Mouse (Mus musculus): Measurements from ENCODE around the gene Stx1a. TPM values are rescaled to one million over a fixed set of nuclear protein-coding genes. Genes with fewer than 3 reads are reported as not detected.

The Stx1a gene
- total RNA-seq (2021), result 100 to 1,000 TPM; 367 to 390 TPM

DNA sequence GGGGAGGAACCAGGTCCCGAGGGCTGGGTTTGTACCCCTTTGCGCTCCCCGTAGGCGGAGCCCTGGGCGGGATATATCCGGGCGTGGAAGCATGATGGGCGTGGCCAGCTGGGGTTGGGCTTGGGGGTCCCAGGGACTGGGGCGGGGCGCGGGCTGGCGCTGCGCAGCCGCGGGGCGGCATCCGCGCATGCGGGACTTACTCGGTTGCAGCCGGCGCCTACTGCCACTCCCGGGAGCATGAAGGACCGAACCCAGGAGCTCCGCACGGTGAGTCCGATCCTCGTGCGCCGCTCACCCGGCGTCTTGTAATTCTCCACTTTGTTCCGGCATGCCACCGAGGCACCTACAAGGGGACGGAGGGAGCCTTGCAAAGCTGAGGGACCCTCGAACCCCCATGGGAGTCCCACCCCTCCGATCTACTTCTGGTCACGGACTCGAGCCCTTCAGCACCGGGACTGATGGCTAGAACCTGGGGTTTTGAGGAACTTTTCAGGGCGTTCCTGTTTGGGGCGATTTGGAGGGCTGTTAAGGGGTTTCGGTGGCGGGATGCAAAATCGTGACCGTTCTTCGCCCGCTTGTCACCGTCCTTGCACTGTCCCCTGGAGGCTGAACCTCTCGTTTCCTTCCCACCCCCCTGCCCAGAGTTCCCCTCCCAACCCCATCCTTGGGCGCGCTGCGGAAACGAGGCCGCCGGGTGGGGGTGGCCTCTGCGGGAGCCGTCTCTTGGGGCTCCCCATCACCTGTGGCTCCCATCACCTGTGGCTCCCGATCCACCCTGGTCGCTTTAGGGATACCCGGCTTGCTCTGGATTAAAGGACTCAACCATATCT lies at the start of gene Stx1a:
Gene Stx1a, plus strand, starts transcription at position 139 of the 830 bp plus-strand sequence.
- peak; percentile 86 to 96 for DNase-seq (ENCODE audit: extremely low spot score in 1 of 2, low spot score in 2 of 2)
- intact Hi-C loops (cut with DNase I), result loop anchor here (5.0 kb wide), 1 partner anchor 39 kb away; the partner anchor contains the start of genes Bud23 and Dnajc30

GRCm38 (mm10) chr5:134973526-134973925 lies 49.8 kb upstream of the Stx1a start:
- no peak for DNase-seq (ENCODE audit: extremely low spot score in 1 of 2, low spot score in 2 of 2)
- intact Hi-C loops (cut with DNase I), result no loop called here

DNA sequence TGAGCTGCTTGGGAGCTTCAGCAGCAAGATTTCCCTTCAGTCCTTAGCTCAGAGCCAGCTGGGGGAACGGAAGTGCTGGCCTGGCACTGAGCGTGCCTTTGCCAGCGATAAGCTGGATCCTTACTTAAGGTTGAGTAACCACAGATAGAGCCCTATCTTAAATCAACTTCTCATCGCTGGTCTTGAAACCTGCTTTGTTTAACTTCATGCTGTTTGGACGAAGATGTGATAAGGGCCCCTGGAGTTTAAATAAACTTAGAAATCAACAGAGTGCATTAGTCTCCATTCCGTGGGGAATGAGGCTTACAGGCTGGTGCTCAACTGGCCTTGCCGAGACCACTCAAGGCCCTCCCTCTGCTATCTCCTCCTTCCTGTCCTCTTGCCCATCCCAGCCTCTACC lies 49.0 kb upstream of the Stx1a start:
- intact Hi-C loops (cut with DNase I), result no loop called here
- no peak for DNase-seq (ENCODE audit: extremely low spot score in 1 of 2, low spot score in 2 of 2)

GRCm38 (mm10) chr5:134974921-134975320 lies 48.4 kb upstream of the Stx1a start:
- no peak for DNase-seq (ENCODE audit: extremely low spot score in 1 of 2, low spot score in 2 of 2)
- intact Hi-C loops (cut with DNase I), result no loop called here

DNA sequence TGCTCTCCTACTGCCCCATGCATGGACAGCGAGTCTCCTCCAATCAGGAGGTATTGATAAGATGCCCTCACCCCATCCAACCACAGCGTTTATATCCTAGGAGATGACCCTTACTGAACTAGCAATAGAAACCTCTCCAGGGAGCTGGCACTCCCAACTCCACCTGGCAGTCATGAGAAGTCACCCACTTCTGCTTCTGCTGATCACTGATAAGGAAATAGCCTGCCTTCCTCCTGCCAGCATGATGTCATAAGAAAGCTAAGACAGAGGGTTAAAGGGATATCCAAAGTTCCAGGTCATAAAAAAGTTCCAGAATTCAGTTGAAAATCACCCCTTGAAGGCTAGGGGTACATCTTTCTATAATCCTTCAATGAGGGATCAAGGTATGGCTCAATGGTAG lies 47.1 kb upstream of the Stx1a start:
- intact Hi-C loops (cut with DNase I), result no loop called here
- no peak for DNase-seq (ENCODE audit: extremely low spot score in 1 of 2, low spot score in 2 of 2)

GRCm38 (mm10) chr5:134976577-134977250 lies 46.6 kb upstream of the Stx1a start:
- no peak for DNase-seq (ENCODE audit: extremely low spot score in 1 of 2, low spot score in 2 of 2)
- intact Hi-C loops (cut with DNase I), result no loop called here

DNA sequence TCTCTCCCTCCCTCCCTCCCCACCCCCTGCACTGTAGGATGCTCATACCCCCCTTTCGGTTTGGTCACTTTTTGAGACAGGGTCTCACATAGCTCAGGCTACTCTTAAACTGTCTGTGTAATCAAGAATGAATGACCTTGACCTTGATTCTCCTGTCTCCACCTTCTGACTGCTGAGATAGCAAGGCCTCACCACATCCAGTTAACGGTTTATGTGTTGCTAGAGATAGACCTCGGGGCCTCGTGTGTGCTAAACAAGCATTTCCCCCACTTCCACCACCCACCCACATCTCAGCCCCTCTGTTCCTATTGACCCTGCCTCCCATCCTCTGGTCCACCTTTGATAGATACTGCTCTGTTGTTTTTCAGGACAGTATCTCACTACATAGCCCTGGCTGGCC lies 45.4 kb upstream of the Stx1a start:
- DNase-seq (ENCODE audit: extremely low spot score in 1 of 2, low spot score in 2 of 2), result no peak
- intact Hi-C loops (cut with DNase I), result no loop called here

DNA sequence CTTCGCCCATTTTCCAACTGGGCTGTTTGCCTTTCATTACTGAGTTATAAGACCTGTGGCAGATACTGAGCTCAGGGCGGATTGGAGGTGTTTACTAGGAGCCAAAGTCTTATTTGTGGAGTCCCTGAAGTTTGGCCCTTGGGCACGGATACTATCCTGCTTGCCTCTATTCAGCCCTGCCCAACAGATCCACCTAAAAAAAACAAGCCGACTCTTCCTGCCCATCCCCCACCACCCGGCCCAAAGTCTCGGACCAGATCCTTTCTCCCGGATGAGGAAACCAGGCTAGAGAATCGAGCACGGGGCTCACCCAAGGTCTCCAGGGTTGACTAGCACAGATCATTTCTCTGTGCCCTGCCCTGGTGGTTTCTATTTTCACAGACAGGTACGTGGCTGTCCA lies 42.1 kb upstream of the Stx1a start:
- intact Hi-C loops (cut with DNase I), result no loop called here
- no peak for DNase-seq (ENCODE audit: extremely low spot score in 1 of 2, low spot score in 2 of 2)

GRCm38 (mm10) chr5:134983111-134983510 lies 40.2 kb upstream of the Stx1a start:
- intact Hi-C loops (cut with DNase I), result no loop called here
- no peak for DNase-seq (ENCODE audit: extremely low spot score in 1 of 2, low spot score in 2 of 2)

GRCm38 (mm10) chr5:134983771-134984170 lies 39.5 kb upstream of the Stx1a start:
- no peak for DNase-seq (ENCODE audit: extremely low spot score in 1 of 2, low spot score in 2 of 2)
- intact Hi-C loops (cut with DNase I), result no loop called here

GRCm38 (mm10) chr5:134985633-134986297 lies 37.5 kb upstream of the Stx1a start, which contains the start of gene Cldn3:
TSS of gene Cldn3 (plus strand) at chr5:134986214.
- intact Hi-C loops (cut with DNase I), result no loop called here
- DNase-seq (ENCODE audit: extremely low spot score in 1 of 2, low spot score in 2 of 2), result peak in 1 of 2 experiments; percentile 39

DNA sequence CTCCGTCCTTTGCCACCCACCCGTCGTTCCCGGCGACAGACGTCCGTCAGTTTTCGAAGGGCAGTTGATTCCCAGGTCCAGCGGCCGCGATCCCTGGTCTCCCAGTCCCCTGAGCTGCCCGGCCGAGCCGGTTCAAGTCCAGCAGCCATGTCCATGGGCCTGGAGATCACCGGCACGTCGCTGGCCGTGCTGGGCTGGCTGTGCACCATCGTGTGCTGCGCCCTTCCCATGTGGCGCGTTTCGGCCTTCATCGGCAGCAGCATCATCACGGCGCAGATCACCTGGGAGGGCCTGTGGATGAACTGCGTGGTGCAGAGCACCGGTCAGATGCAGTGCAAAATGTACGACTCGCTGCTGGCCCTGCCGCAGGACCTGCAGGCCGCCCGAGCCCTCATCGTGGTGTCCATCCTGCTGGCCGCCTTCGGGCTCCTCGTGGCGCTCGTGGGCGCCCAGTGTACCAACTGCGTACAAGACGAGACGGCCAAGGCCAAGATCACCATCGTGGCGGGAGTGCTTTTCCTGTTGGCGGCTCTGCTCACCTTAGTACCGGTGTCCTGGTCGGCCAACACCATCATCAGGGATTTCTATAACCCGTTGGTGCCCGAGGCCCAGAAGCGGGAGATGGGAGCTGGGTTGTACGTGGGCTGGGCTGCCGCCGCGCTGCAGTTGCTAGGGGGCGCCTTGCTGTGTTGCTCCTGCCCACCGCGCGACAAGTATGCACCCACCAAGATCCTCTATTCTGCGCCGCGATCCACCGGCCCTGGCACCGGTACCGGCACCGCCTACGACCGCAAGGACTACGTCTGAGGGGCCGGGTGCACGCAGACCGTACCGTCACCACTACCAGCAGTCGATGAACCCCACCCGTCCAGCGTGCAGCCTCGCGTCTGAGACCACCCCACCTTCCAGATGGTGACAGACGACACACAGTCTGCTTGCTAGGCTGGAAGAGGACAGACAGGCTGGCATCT lies 36.7 kb upstream of the Stx1a start:
- DNase-seq (ENCODE audit: extremely low spot score in 1 of 2, low spot score in 2 of 2), result peak in 1 of 2 experiments; percentile 49

GRCm38 (mm10) chr5:134989166-134989565 lies 34.1 kb upstream of the Stx1a start:
- DNase-seq (ENCODE audit: extremely low spot score in 1 of 2, low spot score in 2 of 2), result no peak
- intact Hi-C loops (cut with DNase I), result no loop called here

More for the DNA sequence above, 36.7 kb upstream of the Stx1a start:
- intact Hi-C loops (cut with DNase I), result no loop called here

- intact Hi-C loops (cut with DNase I), result no loop called here
- no peak for DNase-seq (ENCODE audit: extremely low spot score in 1 of 2, low spot score in 2 of 2)
These were observed 33.5 kb upstream of the Stx1a start for GRCm38 (mm10) chr5:134989741-134990140.

- intact Hi-C loops (cut with DNase I), result no loop called here
- no peak for DNase-seq (ENCODE audit: extremely low spot score in 1 of 2, low spot score in 2 of 2)
These were observed 30.7 kb upstream of the Stx1a start for GRCm38 (mm10) chr5:134992566-134992965.

DNA sequence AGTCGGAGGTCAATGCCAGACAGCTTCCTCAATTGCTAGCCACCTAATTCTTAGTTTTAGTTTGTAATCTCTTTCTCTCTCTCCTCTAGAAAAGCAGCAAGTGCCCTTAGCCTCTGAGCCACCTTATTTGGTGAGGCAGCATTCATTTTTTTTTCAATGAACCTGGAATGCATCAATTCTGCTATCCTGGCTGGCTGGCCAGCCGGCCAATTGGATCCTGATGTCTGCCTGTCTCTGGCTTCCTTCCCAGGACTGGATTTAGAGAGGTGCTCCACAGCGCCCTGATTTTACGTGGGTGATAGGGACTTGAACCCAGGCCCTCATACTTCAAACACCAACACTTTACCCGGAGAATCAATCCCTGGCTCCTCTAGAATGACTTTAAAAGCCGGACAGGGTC lies 24.9 kb upstream of the Stx1a start:
- intact Hi-C loops (cut with DNase I), result no loop called here
- no peak for DNase-seq (ENCODE audit: extremely low spot score in 1 of 2, low spot score in 2 of 2)

DNA sequence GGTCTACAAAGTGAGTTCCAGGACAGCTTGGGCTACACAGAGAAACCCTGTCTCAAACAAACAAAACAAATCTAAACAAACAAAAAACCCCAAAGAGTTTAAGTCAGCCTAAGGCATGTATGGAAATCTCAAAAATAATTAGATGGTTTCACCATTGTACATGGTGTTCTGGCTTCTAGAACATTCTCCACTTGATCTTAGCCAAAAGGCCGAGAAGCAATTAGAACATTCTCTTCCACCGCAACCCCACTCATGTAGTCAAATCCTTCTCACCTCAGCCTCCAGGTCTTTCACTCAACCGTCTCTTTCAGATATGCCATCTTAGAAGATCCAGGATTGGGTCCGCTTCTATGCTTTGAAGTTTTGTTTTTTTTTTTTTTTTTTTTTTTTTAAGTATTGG lies 23.5 kb upstream of the Stx1a start:
- intact Hi-C loops (cut with DNase I), result no loop called here

DNA sequence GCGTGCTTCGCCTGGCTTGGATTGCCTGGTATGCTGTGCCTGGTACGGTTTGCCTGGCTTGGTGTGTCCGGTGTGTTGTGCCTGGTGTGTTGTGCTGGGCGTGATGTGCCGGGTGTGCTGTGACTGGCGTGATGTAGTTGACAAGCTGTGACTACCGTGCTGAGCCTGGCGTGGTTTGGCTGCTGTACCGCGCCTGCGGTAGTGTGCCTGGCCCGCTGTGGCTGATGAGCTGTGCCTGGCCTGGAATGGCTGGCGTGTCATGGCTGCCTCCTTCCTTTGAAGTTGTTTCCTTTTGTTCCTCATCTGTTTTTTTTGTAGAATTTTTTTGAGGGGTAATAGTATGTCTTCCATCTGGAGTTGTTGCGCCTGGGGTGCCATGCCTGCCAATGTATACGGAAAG lies 22.5 kb upstream of the Stx1a start:
- intact Hi-C loops (cut with DNase I), result no loop called here
- no peak for DNase-seq (ENCODE audit: extremely low spot score in 1 of 2, low spot score in 2 of 2)

More for the DNA sequence above, 23.5 kb upstream of the Stx1a start:
- DNase-seq (ENCODE audit: extremely low spot score in 1 of 2, low spot score in 2 of 2), result no peak

All from left cerebral cortex, postnatal 10 days (tissue).